Mouse (Mus musculus): Measurements from ENCODE around the gene Letmd1.
A peak's percentile ranks its signal among the peaks of the same experiment; 100 is the strongest.
"Not testable (repeated sequence)": the region's sequence is repeated elsewhere in the genome, so short reads cannot be mapped to it uniquely, and the experiment has no call there.

Gene Letmd1

DNA sequence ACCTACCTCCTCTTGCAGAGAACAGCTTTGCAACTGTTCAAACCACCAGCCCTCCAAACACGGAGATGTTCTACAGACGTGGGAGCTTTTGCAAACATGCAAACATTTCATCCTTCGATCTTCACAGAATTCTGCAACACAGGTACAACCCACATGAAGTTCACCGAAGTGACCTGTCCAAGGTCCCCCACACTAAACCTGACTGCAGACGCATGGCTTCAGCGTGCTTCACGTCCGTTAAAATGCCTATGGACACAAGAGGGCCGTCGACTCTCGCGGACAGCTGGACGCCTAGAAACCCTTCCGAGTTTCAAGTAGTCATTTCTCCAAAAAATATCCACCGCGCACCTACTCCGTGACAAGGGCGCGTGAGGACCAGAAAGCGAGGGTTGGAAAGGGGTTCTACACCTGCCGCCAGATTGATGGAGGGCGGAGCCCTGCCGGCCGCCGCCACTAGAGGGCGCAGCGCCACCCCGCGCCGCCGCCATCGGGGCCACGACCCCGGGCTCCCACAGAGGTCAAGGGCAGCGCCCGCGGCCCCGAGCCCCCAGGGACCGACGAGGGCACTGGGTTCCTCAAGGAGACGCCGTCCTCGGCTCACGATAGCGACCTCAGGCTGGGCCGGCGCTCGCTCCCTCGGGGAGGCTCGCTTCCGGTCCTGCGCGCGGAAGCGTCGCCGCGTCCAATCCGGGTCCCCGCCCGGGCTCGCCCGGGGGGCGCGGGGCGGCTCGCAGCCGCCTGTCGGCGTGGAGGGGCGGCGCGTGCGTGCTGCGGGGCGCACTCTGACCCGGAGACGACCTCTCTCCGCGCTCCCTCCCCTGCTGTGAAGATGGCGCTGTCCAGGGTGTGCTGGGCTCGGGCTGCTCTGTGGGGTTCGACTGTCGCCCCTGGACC is at the start of gene Letmd1:
Gene Letmd1 (plus strand): TSS at position 729 of the 894 bp plus-strand sequence.
- DNase-seq (ENCODE audit: extremely low read depth, low read depth, low spot score), result no peak

DNA sequence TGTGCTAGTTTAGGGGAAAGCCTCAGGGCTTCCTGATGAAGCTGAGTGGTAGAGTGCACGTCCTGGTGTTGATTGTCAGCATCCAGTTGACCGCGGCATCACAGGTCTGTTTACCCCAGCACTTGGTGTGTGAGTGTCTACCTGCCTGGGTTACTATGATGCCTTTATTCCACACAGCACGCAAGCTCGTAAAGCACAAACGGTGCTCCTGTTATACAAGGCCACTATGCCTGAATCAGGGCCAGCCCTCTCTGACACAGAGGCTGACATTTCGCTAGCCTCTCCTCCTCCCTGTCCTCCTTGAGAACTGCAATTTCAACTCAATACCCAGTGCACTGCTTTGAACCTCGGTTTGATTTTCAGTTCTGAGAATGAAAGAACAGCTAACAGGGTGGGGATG is 49.5 kb upstream of the Letmd1 start:
- DNase-seq (ENCODE audit: extremely low read depth, low read depth, low spot score), result no peak

DNA sequence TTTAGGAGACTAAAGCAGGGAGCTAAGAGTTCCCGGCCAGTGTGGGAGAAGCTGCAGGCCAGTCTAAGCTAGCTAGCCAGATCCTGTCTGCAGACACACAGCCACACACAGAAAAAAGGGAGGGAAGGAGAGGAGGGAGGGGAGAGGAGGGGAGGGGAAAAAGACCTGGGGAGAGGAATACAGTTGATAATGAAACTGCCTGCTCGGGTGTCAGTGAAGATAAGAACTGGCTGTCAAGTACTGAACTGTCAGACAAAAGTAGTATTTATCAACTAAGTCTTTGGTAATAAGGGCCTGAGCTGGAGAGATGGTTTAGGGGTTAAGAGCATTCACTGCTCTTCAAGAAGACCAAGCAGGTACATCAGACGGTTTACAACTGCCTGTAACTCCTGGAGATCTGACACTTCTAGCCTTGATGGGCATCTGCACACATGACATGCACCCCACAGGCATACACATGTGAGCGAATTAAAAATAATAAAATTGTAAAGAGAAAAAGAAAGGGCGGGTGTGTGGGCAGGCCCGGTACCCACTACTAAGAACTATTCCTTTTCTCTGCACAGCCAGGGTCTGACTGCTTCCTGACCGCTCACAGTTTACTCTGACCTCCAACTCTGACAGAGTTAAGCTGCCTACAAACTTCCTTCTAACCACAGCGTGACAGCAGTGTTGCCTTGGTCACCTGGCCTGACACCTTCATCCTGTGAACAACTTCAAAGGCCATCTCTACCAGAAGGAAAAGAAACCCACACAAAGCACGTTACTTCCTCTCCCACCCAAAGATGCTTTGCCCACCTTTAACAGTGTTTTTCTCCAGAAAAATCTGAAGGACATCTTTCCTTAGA is 48.7 kb upstream of the Letmd1 start:
- no peak for DNase-seq (ENCODE audit: extremely low read depth, low read depth, low spot score)

DNA sequence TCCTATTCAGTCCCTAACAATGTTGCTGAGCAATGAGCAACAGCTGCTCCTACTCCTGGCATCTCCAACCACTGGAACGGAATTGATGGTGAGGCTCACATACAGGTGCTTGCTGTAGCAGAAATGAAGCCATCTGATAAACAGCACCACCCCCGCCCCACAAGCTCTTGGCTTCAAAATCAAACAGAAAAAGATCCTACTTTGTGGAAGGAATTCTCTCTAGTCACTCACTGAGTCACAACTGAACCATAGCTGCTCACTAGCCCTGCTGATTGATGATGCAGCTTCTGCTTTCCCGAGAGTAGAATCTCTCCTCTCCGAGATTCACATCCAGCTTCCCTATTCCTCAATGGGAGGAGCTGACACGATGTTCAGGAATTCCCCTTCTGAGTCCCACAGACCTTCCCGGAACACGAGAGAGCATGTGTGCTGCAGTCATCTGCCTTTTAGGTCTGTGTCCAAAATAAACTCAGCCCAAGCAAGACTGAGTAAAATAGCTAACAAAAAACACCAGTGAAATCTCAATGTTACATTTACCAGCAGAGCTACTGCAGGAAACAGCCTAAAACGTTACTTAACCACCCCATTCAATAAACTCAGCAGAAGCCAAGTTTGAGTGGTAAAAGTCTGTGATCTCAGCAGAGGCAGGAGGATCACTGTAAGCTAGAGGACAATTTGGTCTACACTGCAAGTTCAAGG is 47.6 kb upstream of the Letmd1 start:
- no peak for DNase-seq (ENCODE audit: extremely low read depth, low read depth, low spot score)

DNA sequence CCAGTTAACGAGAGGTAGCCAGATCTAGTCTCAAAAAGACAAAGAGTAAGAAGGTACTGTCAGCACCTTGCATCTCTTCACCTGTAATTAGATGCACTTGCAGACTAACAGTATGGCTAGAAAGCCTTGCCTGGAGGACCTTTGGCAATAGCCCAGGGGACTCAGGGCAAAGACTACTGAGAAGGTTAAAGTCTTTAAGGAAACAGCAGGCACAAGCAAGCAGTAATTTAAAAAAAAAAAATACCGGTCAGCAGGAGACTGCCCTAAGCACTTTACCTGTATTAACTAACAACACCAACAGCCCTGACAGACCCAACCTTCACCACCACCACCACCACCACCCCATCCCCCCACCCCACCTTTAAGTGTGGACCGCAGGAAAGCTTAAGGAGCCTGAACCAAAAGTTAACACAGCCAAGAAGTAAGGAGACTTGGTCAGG is 47.0 kb upstream of the Letmd1 start, which contains the start of gene Gm5475:
Gene Gm5475 (plus strand): TSS at position 390 of the 440 bp plus-strand sequence.
- DNase-seq (ENCODE audit: extremely low read depth, low read depth, low spot score), result not testable (repeated sequence)

DNA sequence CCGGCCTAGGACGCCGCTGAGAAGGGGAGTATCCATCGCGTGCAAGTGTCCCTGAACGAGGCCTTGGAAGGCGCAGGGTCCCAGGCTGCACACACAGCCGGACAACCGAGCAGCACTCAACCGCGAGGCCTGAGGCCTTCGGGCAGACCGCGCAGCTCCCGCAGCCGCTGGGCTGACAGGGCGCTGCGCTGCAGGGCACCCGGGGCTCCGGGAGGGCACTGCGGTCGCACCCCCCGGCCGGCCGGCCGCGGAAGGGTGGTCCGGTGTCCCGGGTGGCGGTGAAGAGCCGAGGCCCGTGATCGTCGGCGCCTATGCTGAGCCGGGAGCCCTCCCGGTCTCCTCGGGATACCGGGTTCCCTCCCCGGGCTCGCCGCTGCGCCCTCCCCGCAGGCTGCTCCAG is 46.3 kb upstream of the Letmd1 start:
- no peak for DNase-seq (ENCODE audit: extremely low read depth, low read depth, low spot score)

DNA sequence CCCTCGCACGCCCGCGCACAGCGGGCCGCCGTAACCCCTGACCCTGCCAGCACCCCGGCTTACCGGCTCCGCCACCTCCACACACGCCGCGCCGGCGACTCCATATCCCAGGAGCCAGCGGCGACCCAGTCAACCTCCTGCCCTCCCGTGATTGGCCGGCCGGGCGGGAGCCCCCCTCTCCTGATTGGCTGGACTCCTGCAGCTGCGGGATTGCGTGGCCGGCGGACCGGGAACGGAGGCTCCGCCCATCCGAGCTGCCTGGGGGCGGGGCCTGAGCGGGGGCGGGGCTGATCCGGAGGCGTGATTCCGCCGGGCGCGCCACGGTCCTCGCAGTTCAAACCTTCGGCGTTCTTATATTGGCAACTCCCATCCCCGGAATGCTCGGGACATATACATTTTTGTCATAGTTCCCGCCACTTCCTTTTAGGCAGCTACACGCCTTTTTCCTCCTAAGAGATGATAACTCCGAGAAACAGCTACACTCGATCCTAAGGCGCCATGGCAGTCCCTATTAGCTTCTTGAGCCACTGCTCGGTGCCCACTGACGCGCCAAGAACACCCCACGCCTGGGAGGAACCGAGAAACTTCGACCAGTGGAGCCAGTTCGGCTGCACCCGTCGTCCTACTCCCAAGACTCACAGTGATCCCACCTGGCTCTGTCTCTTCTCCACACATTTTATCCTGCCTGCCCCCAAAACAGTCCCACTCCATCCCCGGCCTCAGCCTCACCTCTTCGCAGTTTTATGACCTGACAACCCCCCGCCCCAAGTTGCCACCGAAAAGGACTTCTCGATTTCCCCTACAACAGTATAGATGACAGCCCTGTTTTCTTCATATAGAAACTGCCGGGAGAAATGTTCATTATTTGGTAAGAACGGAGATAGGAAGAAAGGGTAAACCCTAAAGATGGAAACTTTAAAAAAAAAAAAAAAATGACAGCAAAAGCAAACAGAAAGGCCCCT is 45.6 kb upstream of the Letmd1 start:
- DNase-seq (ENCODE audit: extremely low read depth, low read depth, low spot score), result no peak

DNA sequence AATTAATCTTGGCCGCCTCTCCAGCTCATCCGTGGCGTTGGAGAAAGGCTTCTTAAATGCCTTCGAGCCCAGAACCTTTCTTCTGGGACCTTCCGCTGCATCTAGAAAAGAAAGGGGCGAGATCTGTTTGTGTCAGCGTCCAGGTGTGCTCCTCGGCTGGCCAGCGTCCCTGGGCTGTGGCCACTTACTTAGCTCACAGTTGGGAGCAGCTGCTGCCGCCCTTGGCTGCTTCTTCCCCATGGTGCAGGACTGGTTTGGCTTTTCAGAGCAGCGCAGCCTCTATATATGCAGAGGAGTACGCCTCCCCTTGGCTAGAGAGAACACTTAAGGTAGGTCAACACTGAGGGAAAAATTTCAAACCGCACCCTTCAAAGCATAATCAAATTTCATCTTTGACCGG is 44.9 kb upstream of the Letmd1 start:
- DNase-seq (ENCODE audit: extremely low read depth, low read depth, low spot score), result peak; percentile 30

DNA sequence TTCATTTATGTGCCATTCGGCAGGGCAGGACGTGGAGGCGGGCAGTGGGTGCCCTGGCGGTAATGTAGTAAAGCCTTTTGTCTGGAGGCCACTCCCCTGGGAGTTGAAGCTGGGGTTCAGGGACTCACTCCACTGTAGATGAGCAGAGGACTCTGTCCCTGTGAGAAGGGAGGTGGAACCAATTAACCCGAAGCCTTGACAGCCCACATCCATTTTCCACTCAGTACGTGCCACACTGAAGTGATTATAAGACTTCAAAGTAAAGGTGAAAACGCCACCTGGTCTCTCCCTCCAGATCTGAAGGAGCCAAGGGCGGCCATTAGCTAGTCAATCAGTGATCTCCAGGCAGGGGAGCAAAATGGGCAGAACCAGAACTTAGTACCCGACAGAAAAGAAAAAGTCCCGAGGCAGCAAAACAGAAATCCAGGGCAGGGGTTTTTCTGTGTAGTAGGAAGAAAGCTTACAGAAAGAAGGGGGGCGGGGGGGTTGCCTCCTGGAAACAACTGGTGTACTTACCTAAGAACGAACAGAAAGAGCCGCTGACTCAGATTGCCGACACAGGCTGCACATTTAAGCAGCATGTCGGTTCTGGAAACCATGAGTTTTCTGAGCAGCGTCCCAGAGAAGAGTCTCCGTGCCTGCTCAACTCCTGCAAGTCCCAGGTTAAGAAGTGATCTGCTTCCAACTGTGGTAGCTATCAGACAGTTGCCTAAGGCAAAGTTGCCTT is 44.3 kb upstream of the Letmd1 start, which contains the start of gene Slc11a2:
Gene Slc11a2 (minus strand): TSS at position 677 of the 727 bp plus-strand sequence.
- DNase-seq (ENCODE audit: extremely low read depth, low read depth, low spot score), result peak; percentile 81

DNA sequence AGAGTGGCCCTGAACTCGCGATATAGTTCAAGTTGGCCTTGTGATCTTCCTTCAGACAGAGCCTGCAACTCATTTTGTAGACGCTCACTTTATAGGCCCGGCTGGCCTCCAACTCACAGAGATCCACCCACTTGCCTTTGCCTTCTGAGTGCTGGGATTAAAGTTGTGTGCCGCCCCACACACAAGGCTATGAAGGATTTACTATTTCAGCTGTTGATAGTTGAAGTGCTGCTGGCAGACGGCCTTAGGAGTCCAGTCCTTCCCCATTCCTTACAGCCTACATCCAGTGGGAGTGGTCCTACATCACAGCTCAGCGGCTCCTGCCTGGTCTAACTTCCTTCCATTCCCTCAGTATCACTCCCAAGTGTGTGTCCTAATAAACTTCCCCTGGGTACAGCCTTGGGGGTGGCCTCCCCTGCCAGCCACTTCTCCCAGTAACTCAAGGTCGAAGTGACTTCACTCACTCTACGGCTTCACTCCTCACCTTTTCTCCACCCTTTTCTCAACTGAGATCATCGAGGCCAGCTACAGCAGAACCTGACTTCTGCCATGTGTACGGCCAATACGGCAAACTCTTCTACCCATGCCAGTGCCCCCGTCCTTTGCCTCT is 40.4 kb upstream of the Letmd1 start:
- peak; percentile 55 for DNase-seq (ENCODE audit: extremely low read depth, low read depth, low spot score)

DNA sequence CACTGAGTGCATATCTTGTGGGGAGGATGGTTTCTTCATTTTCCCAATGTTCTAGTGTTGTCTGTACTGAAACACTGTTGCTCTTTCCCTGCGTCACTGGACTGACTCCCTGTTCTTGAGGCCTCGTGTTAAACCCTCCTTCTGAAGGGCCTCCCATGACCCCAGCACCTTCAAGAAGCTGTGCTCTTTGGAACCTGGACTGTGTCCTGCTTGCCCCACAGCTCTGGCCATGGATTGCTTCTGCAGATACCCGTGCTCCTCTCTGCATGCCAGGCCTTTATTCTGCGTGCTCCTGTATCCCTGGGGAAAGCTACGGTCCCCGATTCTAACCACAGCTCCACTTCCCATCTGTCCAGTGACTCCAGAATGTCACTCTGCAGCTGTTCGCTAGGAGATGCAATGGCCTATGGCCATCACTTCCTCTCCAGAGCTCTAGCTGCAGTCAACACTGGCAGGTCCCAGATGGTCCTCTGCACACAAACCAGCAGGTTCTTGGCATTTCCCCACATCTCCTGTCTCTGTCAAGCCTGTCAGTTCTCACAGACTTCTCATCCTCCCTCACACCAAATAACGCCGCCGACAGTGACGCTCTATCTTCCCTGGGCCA is 38.8 kb upstream of the Letmd1 start:
- no peak for DNase-seq (ENCODE audit: extremely low read depth, low read depth, low spot score)

DNA sequence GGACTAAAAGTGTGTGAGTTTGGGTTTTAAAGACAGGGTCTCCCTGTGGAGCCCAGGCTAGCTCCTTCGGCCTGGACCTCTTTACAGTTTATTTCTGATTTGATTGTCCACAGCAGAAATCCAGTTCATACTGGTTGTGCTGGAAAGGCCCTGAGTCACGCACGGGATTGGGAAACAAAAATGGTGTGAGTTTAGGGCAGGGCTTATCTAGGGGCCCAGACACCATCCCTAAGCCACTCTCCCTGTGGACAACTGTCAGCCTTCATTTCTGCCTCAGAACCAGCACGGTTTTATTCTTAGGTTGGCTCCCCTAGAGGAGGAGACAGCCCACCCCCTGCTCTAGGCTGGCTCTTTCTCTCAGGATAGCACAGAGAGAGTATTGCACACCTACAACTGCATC is 35.6 kb upstream of the Letmd1 start:
- no peak for DNase-seq (ENCODE audit: extremely low read depth, low read depth, low spot score)

DNA sequence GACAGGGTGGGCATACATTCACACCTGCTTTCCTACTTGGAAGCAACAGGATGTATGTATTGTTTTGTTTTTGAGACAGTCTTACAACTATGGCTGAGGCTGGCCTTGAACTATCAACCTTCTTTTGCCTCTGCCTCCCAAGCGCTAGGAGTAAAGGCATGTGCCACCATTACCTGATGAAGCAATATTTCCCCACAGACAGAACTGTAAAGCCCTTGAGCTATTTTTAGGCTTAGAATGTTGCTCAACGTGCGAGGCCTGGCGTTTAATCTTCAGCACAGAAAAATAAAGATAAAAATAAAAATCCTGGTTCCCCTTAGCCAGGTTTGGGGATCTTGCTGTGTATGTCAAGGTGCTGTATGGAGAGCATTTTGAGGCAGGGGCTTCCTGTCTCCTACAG is 32.7 kb upstream of the Letmd1 start:
- DNase-seq (ENCODE audit: extremely low read depth, low read depth, low spot score), result no peak

DNA sequence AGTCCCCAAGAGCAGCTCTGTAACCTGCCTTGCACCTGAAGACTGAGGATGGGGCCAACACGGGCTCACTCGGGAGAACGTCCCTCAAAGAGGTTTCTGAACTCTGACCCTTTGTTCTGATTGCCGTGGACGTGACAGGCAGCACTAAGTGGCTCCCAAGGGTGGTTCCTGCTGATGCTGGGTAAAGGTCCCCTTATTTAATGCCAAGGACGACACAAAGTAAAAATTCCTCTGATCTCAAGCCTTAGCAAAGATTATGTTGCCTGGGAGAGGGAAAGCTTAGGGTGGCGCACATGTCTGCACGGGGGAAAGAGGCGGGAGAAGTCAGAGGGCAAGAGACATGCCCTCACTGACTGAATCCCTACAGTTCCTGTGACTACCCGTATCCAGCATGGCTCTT is 32.3 kb upstream of the Letmd1 start:
- DNase-seq (ENCODE audit: extremely low read depth, low read depth, low spot score), result no peak

DNA sequence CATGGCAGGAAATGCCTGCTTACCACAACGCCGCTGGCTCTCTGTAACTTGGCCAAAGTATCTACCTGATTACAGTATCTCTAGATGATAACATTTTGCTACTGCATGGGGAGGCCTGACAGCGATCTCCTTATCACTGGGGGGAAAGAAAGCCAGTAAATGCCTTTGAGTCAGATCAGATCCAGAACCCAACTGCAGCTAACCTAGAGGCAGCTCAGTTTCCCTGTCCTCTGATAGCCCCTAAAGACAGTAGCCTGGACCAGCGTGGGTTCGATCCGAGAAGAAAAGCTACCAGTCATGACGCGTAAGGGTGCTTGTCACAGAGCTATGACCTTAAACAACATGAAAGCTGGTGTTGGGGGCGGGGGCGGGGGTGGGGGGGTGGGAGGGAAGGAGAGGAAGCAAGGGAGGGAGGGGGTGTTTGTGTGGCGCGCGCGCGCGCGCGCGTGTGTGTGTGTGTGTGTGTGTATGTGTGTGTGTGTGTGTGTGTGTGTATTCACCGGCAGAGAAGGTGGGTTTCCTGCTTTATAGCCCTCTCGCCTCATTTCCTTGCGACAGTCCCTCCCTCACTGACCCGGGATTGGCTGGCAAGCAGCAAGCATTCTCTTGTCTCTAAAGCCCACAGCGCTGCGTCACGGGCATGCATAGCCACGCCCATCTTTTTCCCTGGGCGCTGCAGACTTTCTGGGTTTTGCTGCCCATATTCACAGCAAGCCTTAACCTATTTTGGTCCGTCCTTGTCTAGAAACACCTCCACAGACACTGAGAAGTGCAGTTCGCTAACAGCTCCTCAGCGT is 25.5 kb upstream of the Letmd1 start:
- DNase-seq (ENCODE audit: extremely low read depth, low read depth, low spot score), result no peak

DNA sequence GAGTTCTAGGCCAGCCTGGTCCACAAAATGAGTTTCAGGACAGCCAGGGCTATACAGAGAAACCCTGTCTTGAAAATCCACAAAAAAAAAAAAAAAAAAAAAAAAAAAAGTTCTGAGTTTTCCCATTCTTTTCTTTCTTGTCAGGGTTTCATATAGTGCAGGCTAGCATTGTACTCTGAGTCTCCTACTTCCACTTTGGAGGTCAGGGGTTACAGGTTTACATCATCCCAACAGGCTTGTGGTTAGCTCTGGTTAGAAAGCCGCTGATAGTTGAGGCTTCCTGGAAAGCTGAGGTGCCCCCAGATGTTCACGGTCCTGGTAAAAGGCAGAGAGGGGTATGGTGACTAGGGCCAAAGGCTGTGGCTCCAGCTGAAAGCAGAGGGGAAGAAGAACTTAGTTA is 21.9 kb upstream of the Letmd1 start:
- DNase-seq (ENCODE audit: extremely low read depth, low read depth, low spot score), result no peak

DNA sequence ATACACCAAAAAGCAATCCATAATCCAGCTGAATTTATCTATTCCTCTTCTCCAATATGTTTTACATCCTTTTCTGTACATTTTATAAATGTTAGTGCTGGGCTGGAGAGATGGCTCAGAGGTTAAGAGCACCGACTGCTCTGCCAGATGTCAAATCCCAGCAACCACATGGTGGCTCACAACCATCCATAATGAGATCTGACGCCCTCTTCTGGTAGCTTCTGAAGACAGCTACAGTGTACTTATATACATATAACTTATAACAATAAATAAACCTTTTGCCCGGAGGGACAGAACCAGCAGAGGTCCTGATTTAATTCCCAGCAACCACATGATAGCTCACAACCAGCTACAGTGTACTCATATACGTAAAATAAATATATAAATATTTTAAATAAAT is 20.3 kb upstream of the Letmd1 start:
- DNase-seq (ENCODE audit: extremely low read depth, low read depth, low spot score), result no peak

DNA sequence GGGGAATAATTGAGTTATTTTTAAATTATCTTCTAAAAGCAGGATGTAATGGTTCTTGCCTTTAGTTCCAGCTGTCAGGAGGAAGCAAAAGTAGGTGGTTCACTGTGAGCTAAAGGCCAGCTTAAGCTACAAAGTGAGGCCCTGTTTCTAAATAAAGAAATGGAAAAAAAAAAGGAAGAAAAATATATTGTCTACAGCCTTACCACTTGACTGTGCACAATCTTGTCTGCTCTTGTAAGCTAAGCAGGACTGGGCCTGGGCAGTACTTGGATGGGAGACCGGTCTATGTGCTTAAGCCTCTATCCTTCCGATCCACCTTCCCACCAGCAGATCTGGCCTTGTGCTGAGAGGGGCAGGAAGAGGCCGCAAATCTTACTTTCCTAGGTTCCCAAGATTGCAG is 19.3 kb upstream of the Letmd1 start:
- DNase-seq (ENCODE audit: extremely low read depth, low read depth, low spot score), result no peak
